Mouse (Mus musculus): ENCODE measurements at regions not wholly inside any gene's neighbourhood (a gene's known extent, or its start where the extent isn't known, plus 50 kb on each side); places are given as distances from the start of the nearest gene placed in this dataset.

DNA sequence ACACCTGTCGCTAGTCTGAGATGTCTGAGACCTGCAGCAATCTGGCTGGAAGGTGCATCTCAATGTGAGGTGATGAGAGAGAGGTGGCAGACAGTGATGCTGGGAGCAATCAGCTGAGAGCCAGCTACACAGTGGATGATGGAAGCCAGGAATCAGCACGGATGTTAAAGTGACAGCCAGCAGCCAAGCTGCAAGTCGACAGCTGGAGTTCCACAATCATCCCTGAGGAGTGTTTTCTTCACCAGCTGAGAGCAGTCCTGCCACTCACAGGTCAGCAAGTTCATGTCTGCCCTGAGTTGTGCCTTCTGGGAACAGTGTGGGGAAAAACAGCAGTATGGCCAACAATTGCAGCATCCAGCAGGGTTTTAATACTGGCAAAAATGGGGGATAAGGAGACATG is 422.3 kb downstream of the Glrx3 start:
- TF ChIP-seq CTCF (IDR thresholded peaks at IDR 0.05; ENCODE audit: extremely low read depth, insufficient read depth, insufficient read length, insufficient replicate concordance) (no peak), POLR2A (IDR thresholded peaks at IDR 0.05; ENCODE audit: low read depth, low read length) (no peak)
